Mouse (Mus musculus) erythroblast, embryonic 14.5 days (primary cell): ENCODE results near the gene 6030445D17Rik.

Source experiments
- GATA1 ChIP-seq: IDR thresholded peaks from 2 replicates; pipeline ENCODE4 v1.6.1; 2012; ENCODE audit warnings: low read length, inconsistent platforms, mixed read lengths
- TAL1 ChIP-seq: IDR thresholded peaks from 3 replicates; pipeline ENCODE4 v1.6.1; 2012; ENCODE audit warnings: low read length, inconsistent platforms, mixed read lengths

DNA sequence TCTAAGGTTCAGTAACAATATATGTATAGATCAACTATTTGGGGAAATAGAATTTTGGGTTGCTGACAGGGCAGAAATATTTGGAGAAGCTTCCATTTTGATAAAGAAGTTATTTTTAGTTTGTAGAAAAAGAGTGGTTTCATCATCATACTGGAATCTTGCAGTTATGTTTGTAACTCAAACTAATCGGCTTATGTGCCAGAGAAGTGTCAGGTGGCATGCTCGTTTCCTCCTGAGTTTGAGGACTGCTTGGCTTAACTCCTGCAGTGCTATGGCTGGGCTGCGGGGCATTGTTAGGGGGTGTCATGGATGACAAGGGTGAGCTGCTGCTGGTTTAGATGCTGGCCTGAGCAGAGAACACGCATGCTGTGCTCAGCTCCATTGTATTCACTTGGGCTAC is 49.7 kb downstream of the 6030445D17Rik start:
- TF ChIP-seq GATA1: no peak
- TF ChIP-seq TAL1: no peak
